Mouse (Mus musculus) heart, postnatal 14 days (tissue): ENCODE measurements around the gene Nsrp1. TPM values are rescaled to one million over a fixed set of nuclear protein-coding genes. Genes with fewer than 3 reads are reported as not detected.

Experiments
- DNase-seq, 2 experiments: peaks; one replicate each; pipeline ENCODE4 v3.0.0; 2021 to 2022
- intact Hi-C: fragments of 180-260 bp; cut with DNase I; formaldehyde crosslinking; loops from one replicate; pipeline ENCODE4 v1.15.1; 2025
- microRNA-seq, 2 experiments: library from miRNA; unstranded; fragments of <30 nt; microRNA quantifications; one replicate each; pipeline ENCODE4 v1.2.0; 2021 to 2022
- total RNA-seq, 2 experiments: library from RNA; stranded (reverse); gene quantifications; 2 replicates each; pipeline ENCODE4 v1.2.3; 2021

Gene Nsrp1
- total RNA-seq, 2 experiments from 2014 or later = 12.5 to 13.1 TPM

DNA sequence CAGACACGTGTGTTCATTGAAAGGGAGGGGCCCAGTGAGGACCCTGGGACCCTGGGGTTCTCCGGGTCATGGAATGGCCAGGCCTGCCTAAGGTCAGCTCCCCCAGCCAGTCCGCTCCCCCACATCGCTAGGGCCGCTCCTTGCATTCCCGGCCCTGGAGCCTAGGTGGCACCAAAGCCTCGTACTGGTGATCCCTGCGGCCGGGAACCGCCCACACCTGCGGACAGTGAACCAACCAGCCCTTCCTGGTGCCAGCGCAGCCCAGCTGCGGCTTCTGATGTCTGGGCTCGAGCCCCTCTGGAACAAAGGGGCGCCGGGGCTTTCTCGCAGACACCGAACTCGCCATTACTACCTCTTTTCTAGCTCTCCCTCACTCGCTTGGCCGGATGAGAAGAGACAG lies 80.9 kb downstream of the Nsrp1 start:
- DNase-seq = peak; percentile 82 to 87
- intact Hi-C loops = loop anchor here (1.0 to 10.0 kb wide), 3 partner anchors 75 to 307 kb away; no protein-coding TSS in a partner anchor

GRCm38 (mm10) chr11:76995966-76996672 lies 82.1 kb downstream of the Nsrp1 start:
- DNase-seq = no peak
- intact Hi-C loops = loop anchor here (5.0 to 10.0 kb wide), 2 partner anchors 76 to 309 kb away; no protein-coding TSS in a partner anchor

Small RNAs within 50 kb of the gene (microRNA-seq; reads per million reads assigned to microRNA genes)
- 2,799 to 2,829 reads per million in 2 experiments for gene Mir423

Other genes starting within 250 kb of the Nsrp1 start
- 10 to 100 TPM; 51.4 to 58.7 TPM for gene Cpd, start 231.4 kb downstream of the Nsrp1 start, total RNA-seq
- under 1 TPM; 0.80 to 0.84 TPM for gene Tmigd1, start 176.3 kb downstream of the Nsrp1 start, total RNA-seq
- 10 to 100 TPM; 46.0 to 47.1 TPM for gene Blmh, start 153.6 kb downstream of the Nsrp1 start, total RNA-seq
- 1 to 10 TPM; 1.2 to 1.4 TPM for gene Slc6a4, start 79.8 kb downstream of the Nsrp1 start, total RNA-seq
- gene Efcab5, start 110.5 kb upstream of the Nsrp1 start, total RNA-seq = under 1 TPM; 0.32 to 0.43 TPM
- gene Ssh2, start 137.9 kb upstream of the Nsrp1 start, total RNA-seq = 10 to 100 TPM; 83.2 to 95.0 TPM